Mouse (Mus musculus): ENCODE data around the gene Ptpn22. TPM values are rescaled to one million over a fixed set of nuclear protein-coding genes. Genes with fewer than 3 reads are reported as not detected.
"Not testable (repeated sequence)": the region's sequence is repeated elsewhere in the genome, so short reads cannot be mapped to it uniquely, and the experiment has no call there.

Ptpn22 gene
- polyA plus RNA-seq, 1 experiment from 2014 or later = 0.84 TPM

- Histone ChIP-seq H3K36me3 (replicated peaks; ENCODE audit: control insufficient read depth, insufficient read depth) (no peaks in the 10 kb centered on the region), H3K4me3 (replicated peaks; ENCODE audit: low read length) (no peak overlapping the region), H3K9me3 (ENCODE audit: control insufficient read depth, low read length) (no peaks in the 10 kb centered on the region), H3K4me2 (replicated peaks) (no peak overlapping the region), H3K9ac (no peak overlapping the region), H3K4me1 (replicated peaks; ENCODE audit: control insufficient read depth, insufficient read depth, low read length) (no peaks in the 10 kb centered on the region), H3K27ac (no peak overlapping the region), H3K27me3 (ENCODE audit: control insufficient read depth, insufficient read depth, low read length) (no peaks in the 10 kb centered on the region)
- 83% methylated on average over 6 of the region's 6 CpGs for WGBS
- ATAC-seq (ENCODE audit: low FRiP score) = no peak
- no peak for DNase-seq (ENCODE audit: low spot score)
Measured at GRCm38 (mm10) chr3:103835272-103835950, 24.2 kb upstream of the Ptpn22 start.

- Histone ChIP-seq H3K4me2 (replicated peaks) (no peak overlapping the region), H3K9me3 (ENCODE audit: control insufficient read depth, low read length) (no peaks in the 10 kb centered on the region), H3K27ac (no peak overlapping the region), H3K9ac (no peak overlapping the region), H3K27me3 (ENCODE audit: control insufficient read depth, insufficient read depth, low read length) (no peaks in the 10 kb centered on the region), H3K4me1 (replicated peaks; ENCODE audit: control insufficient read depth, insufficient read depth, low read length) (no peaks in the 10 kb centered on the region), H3K36me3 (replicated peaks; ENCODE audit: control insufficient read depth, insufficient read depth) (no peaks in the 10 kb centered on the region), H3K4me3 (replicated peaks; ENCODE audit: low read length) (no peak overlapping the region)
- no peak for DNase-seq (ENCODE audit: low spot score)
- ATAC-seq (ENCODE audit: low FRiP score) = no peak
- WGBS = 86% methylated on average over 10 of the region's 10 CpGs
Measured at GRCm38 (mm10) chr3:103835951-103836310, 23.7 kb upstream of the Ptpn22 start.

- no peak overlapping the region for H3K4me2 ChIP-seq (replicated peaks)
- H3K4me3 ChIP-seq (replicated peaks; ENCODE audit: low read length) = no peak overlapping the region
- H3K9me3 ChIP-seq (ENCODE audit: control insufficient read depth, low read length) = no peaks in the 10 kb centered on the region
- H3K27ac ChIP-seq = no peak overlapping the region
- no peaks in the 10 kb centered on the region for H3K4me1 ChIP-seq (replicated peaks; ENCODE audit: control insufficient read depth, insufficient read depth, low read length)
- no peaks in the 10 kb centered on the region for H3K27me3 ChIP-seq (ENCODE audit: control insufficient read depth, insufficient read depth, low read length)
- no peak overlapping the region for H3K9ac ChIP-seq
- H3K36me3 ChIP-seq (replicated peaks; ENCODE audit: control insufficient read depth, insufficient read depth) = no peaks in the 10 kb centered on the region
- WGBS = 97% methylated on average over 5 of the region's 5 CpGs
- no peak for ATAC-seq (ENCODE audit: low FRiP score)
- no peak for DNase-seq (ENCODE audit: low spot score)
Measured at GRCm38 (mm10) chr3:103836453-103836852, 23.1 kb upstream of the Ptpn22 start.

- Histone ChIP-seq H3K27me3 (ENCODE audit: control insufficient read depth, insufficient read depth, low read length) (no peaks in the 10 kb centered on the region), H3K27ac (no peak overlapping the region), H3K4me1 (replicated peaks; ENCODE audit: control insufficient read depth, insufficient read depth, low read length) (no peaks in the 10 kb centered on the region), H3K9me3 (ENCODE audit: control insufficient read depth, low read length) (no peaks in the 10 kb centered on the region), H3K4me2 (replicated peaks) (no peak overlapping the region), H3K4me3 (replicated peaks; ENCODE audit: low read length) (no peak overlapping the region), H3K9ac (no peak overlapping the region), H3K36me3 (replicated peaks; ENCODE audit: control insufficient read depth, insufficient read depth) (no peaks in the 10 kb centered on the region)
- DNase-seq (ENCODE audit: low spot score) (no peak), ATAC-seq (ENCODE audit: low FRiP score) (no peak)
- 93% methylated on average over 6 of the region's 6 CpGs for WGBS
Measured at GRCm38 (mm10) chr3:103839711-103840110, 19.9 kb upstream of the Ptpn22 start.

- ATAC-seq (ENCODE audit: low FRiP score); H3K27me3 ChIP-seq (ENCODE audit: control insufficient read depth, insufficient read depth, low read length); H3K9me3 ChIP-seq (ENCODE audit: control insufficient read depth, low read length); H3K4me1 ChIP-seq (replicated peaks; ENCODE audit: control insufficient read depth, insufficient read depth, low read length); H3K9ac ChIP-seq; H3K27ac ChIP-seq; H3K4me2 ChIP-seq (replicated peaks); H3K36me3 ChIP-seq (replicated peaks; ENCODE audit: control insufficient read depth, insufficient read depth); H3K4me3 ChIP-seq (replicated peaks; ENCODE audit: low read length); DNase-seq (ENCODE audit: low spot score): not testable (repeated sequence)
- 67% methylated on average over 3 of the region's 3 CpGs for WGBS
Measured at GRCm38 (mm10) chr3:103840195-103840594, 19.4 kb upstream of the Ptpn22 start.

- H3K36me3 ChIP-seq (replicated peaks; ENCODE audit: control insufficient read depth, insufficient read depth); H3K4me1 ChIP-seq (replicated peaks; ENCODE audit: control insufficient read depth, insufficient read depth, low read length); H3K9me3 ChIP-seq (ENCODE audit: control insufficient read depth, low read length); H3K4me3 ChIP-seq (replicated peaks; ENCODE audit: low read length); H3K27ac ChIP-seq; H3K4me2 ChIP-seq (replicated peaks); DNase-seq (ENCODE audit: low spot score); ATAC-seq (ENCODE audit: low FRiP score); H3K27me3 ChIP-seq (ENCODE audit: control insufficient read depth, insufficient read depth, low read length); H3K9ac ChIP-seq: not testable (repeated sequence)
- 96% methylated on average over 7 of the region's 7 CpGs for WGBS
Measured at GRCm38 (mm10) chr3:103840946-103841345, 18.6 kb upstream of the Ptpn22 start.

GRCm38 (mm10) chr3:103850644-103851363 lies 8.8 kb upstream of the Ptpn22 start:
- ATAC-seq (ENCODE audit: low FRiP score) (no peak), DNase-seq (ENCODE audit: low spot score) (no peak)
- Histone ChIP-seq H3K4me1 (replicated peaks; ENCODE audit: control insufficient read depth, insufficient read depth, low read length) (no peaks in the 10 kb centered on the region), H3K36me3 (replicated peaks; ENCODE audit: control insufficient read depth, insufficient read depth) (no peaks in the 10 kb centered on the region), H3K27me3 (ENCODE audit: control insufficient read depth, insufficient read depth, low read length) (no peaks in the 10 kb centered on the region), H3K4me2 (replicated peaks) (no peak overlapping the region), H3K27ac (no peak overlapping the region), H3K9me3 (ENCODE audit: control insufficient read depth, low read length) (no peaks in the 10 kb centered on the region), H3K4me3 (replicated peaks; ENCODE audit: low read length) (no peak overlapping the region), H3K9ac (no peak overlapping the region)
- WGBS = 81% methylated on average over 9 of the region's 9 CpGs

- 95% methylated on average over 6 of the region's 6 CpGs for WGBS
- Histone ChIP-seq H3K36me3 (replicated peaks; ENCODE audit: control insufficient read depth, insufficient read depth) (no peaks in the 10 kb centered on the region), H3K4me1 (replicated peaks; ENCODE audit: control insufficient read depth, insufficient read depth, low read length) (no peaks in the 10 kb centered on the region), H3K9me3 (ENCODE audit: control insufficient read depth, low read length) (no peaks in the 10 kb centered on the region), H3K4me2 (replicated peaks) (no peak overlapping the region), H3K9ac (no peak overlapping the region), H3K4me3 (replicated peaks; ENCODE audit: low read length) (no peak overlapping the region), H3K27me3 (ENCODE audit: control insufficient read depth, insufficient read depth, low read length) (no peaks in the 10 kb centered on the region), H3K27ac (no peak overlapping the region)
- DNase-seq (ENCODE audit: low spot score) = no peak
- no peak for ATAC-seq (ENCODE audit: low FRiP score)
Measured at GRCm38 (mm10) chr3:103851481-103851880, 8.1 kb upstream of the Ptpn22 start.

GRCm38 (mm10) chr3:103851882-103852281 lies 7.7 kb upstream of the Ptpn22 start:
- H3K27me3 ChIP-seq (ENCODE audit: control insufficient read depth, insufficient read depth, low read length) = no peaks in the 10 kb centered on the region
- H3K4me3 ChIP-seq (replicated peaks; ENCODE audit: low read length) = no peak overlapping the region
- no peaks in the 10 kb centered on the region for H3K4me1 ChIP-seq (replicated peaks; ENCODE audit: control insufficient read depth, insufficient read depth, low read length)
- DNase-seq (ENCODE audit: low spot score) = no peak
- 88% methylated on average over 8 of the region's 8 CpGs for WGBS
- no peak for ATAC-seq (ENCODE audit: low FRiP score)
- no peak overlapping the region for H3K4me2 ChIP-seq (replicated peaks)
- H3K27ac ChIP-seq = no peak overlapping the region
- no peak overlapping the region for H3K9ac ChIP-seq
- no peaks in the 10 kb centered on the region for H3K36me3 ChIP-seq (replicated peaks; ENCODE audit: control insufficient read depth, insufficient read depth)
- no peaks in the 10 kb centered on the region for H3K9me3 ChIP-seq (ENCODE audit: control insufficient read depth, low read length)
